Mouse (Mus musculus) layer of hippocampus, adult 9-11 months (tissue): Measurements from ENCODE around the gene Ap5s1.

Experiments used
- DNase-seq: peaks from one replicate; pipeline ENCODE4 v3.0.0; 2022

Ap5s1 gene

DNA sequence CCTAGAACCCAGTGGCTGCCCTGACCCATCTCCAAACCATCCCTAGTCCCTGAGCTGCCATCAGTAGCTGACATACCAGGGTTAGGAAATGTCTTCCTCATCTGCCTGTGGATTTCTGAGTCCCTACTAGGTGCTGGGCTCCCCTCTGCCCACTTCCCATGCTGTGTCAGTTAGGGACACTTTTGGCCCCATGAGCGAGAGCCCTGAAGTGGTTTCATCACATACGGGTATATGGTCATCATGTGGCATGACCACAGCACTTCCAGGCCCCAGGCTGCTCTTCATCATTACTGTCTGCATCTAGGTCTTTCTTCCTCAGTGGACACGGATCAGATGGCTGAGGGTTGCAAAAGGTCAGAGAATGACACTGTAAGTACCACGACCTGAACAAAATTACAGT is at the start of gene Ap5s1:
TSS of gene Ap5s1 (plus strand) at position 301 of the 400 bp plus-strand sequence.
- no peak for DNase-seq

GRCm38 (mm10) chr2:131159491-131159910 is 47.4 kb upstream of the Ap5s1 start:
- no peak for DNase-seq

GRCm38 (mm10) chr2:131159938-131160581 is 46.8 kb upstream of the Ap5s1 start, which contains the start of gene 1700037H04Rik:
Gene 1700037H04Rik, minus strand, starts transcription at chr2:131160081.
- peak; percentile 98 for DNase-seq

GRCm38 (mm10) chr2:131160671-131161111 is 46.2 kb upstream of the Ap5s1 start:
- DNase-seq, result no peak

- DNase-seq, result no peak
These were observed 43.0 kb upstream of the Ap5s1 start for GRCm38 (mm10) chr2:131163924-131164323.

DNA sequence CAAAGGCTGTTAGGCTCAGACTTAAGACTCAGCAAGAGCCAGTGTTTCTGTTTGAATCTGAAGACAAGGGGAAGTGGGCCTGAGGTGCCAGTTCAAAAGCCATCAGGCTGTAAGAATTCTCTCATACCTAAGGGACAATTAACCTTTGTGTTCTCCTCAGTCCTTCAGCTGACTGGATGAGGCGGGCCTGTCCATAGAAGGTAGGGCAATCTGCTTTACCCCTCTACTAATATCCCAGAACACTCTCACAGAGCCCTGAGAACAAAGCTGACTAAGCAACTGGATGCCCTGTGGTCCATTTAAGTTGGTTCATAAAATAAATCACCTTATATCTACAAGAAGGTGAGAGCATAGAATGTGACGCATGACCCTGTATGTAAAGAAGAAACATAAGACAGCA is 40.7 kb upstream of the Ap5s1 start:
- DNase-seq, result no peak

DNA sequence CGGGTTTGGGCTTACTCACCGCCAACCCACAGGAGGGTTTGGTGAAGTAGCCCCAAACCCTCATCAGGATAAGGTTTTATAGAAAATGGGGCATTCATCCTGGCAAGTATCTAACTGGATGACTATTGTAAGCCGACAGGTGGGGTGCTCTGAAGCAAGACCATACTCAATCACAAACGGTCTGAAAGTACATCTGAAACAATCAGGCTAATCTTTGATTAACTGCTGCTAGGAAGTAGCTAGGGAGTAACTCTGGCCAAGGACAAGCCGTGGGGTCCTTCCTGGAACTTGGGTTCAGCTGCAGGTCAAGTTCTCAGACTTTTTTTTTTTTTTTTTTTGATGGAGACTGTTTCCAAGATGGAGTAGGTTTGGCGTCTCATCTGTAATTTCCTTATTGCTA is 38.9 kb upstream of the Ap5s1 start:
- no peak for DNase-seq

DNA sequence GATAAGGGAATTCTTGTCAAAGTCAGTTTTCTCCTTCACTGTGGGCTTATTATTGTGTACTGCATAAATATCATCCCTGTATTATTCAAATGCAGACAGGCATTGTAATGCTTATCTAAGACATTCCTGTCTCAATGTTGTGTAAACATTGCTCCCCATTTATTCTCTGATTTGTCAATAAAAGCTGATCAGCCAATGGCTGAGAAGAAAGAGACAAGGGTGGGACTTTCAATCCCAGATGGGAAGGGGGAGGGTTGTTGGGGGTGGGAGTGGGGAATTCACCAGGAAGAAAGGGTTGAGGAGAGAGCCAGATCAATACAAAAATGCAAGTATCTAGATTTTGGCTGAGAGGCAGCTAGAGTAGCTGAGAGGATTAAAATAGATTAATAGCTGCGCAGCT is 38.0 kb upstream of the Ap5s1 start:
- DNase-seq, result no peak

GRCm38 (mm10) chr2:131170936-131171335 is 35.9 kb upstream of the Ap5s1 start:
- no peak for DNase-seq

GRCm38 (mm10) chr2:131171401-131172104 is 35.3 kb upstream of the Ap5s1 start:
- peak; percentile 81 for DNase-seq

DNA sequence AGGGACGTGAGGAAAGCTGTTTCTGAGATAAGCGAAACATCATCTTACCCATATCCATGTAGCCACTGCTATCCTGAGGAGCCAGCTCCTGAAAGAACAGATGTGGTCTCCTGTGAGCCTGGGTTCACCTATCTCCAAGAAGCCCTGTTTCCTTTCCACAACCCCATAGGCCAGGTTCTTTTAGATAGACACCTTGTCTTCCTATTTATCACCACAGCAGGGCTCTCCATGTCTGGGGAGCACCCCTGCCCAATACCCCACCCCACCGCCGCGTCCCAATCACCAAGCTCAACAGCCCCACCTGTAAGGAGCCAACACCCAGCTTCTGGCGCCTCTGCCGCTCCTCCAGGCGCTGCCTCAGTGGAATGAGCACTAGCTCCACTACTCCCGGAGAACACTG is 34.6 kb upstream of the Ap5s1 start:
- no peak for DNase-seq

DNA sequence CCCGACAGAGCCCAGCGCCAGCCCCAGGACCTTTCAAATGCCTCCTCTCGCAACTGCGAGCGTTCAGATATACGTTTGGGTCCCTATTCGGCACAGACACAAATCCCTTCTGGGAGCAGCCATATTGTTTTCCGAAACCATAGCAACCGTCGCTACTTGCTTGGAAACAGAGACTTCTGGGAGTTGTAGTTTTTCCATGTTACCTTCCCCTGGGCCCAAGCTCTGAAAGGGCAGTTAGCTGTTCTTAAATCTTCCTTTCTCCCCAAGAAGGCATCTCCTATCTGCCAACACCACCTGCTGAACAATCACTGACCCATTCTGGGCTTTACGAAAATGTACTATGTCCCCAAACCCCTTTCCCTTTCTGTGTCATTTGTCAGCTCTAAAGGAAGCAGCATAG is 32.2 kb upstream of the Ap5s1 start:
- DNase-seq, result peak; percentile 77

GRCm38 (mm10) chr2:131175286-131175944 is 31.5 kb upstream of the Ap5s1 start:
- DNase-seq, result no peak

- no peak for DNase-seq
These were observed 31.0 kb upstream of the Ap5s1 start for GRCm38 (mm10) chr2:131175945-131176309.

DNA sequence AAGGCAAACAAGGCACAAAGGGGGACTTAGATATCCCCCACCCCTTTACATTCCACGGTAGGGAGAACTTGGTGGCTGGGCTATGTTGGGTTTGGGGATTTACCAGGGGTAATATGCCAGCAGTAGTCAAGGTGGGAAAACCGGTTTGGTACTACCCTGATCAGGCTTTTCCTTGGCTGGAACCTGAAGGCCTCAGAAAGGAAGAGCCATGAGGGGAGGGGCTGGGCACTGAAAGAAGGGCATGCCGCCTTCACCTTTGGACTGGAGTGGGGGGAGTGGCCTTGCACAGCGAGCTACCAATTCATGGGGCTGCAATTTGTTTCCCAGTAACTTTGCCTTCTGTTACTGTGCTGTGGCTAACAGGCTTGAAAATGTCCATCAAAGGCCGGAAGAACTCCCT is 30.4 kb upstream of the Ap5s1 start:
- no peak for DNase-seq

DNA sequence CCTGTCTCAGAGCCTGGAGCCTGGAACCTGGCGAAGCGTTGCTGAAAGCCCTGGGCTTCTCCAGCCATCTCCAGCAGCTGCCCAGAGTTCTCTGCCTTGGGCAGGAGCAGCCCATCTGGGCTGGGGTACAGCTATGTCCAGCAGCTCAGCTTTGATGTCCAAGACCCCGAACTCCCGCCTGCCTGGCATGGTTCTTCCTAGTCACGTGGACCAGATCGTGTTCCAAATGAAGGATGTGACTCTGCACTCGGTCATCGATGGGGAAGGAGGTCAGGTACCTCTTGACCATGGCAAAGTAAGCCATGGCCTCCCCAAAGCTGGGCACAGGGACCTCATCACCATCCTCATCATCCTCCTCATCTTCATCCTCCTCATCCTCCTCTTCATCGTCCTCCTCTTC is 28.9 kb upstream of the Ap5s1 start:
- DNase-seq, result no peak

- no peak for DNase-seq
These were observed 28.0 kb upstream of the Ap5s1 start for GRCm38 (mm10) chr2:131178828-131179245.

GRCm38 (mm10) chr2:131179246-131179886 is 27.5 kb upstream of the Ap5s1 start:
- peak; percentile 64 for DNase-seq

- DNase-seq, result peak; percentile 81
These were observed 26.8 kb upstream of the Ap5s1 start, which contains the start of gene Cenpb for GRCm38 (mm10) chr2:131179990-131180587. Gene Cenpb, minus strand, starts transcription at chr2:131180067.

- DNase-seq, result no peak
These were observed 20.5 kb upstream of the Ap5s1 start for GRCm38 (mm10) chr2:131186343-131186742.

- DNase-seq, result peak; percentile 79
These were observed 19.9 kb upstream of the Ap5s1 start, which contains the start of the genes Cdc25b and Spef1 for GRCm38 (mm10) chr2:131186771-131187601. Gene Cdc25b, plus strand, starts transcription at chr2:131186949. Gene Spef1, minus strand, starts transcription at chr2:131187282.

DNA sequence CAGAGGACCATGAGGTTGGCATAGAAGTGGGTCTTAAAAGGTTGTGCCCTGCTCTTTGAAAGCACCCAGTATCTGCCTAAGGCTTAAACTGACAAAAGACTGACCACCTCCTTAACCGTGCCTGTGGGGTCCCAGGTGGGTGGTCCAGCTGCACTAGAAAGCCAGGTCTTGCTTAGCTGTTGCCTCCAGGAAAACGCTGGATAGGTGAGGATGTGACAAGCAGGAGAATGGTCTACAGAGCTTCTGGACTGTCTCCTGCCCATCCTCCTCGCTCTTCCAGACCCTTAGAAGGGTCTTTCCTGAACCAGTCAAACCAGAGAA is 19.3 kb upstream of the Ap5s1 start:
- DNase-seq, result no peak
